Mouse (Mus musculus) cerebellum, adult 2 months (tissue): ENCODE measurements at regions not wholly inside any gene's neighbourhood (a gene's known extent, or its start where the extent isn't known, plus 50 kb on each side); places are given as distances from the start of the nearest gene placed in this dataset.

ENCODE experiments used
- CTCF ChIP-seq: fragments of 200-500 bp; IDR thresholded peaks from 2 replicates; pipeline ENCODE4 v1.5.1; 2011; ENCODE audit warnings: low read depth, mild to moderate bottlenecking, control low read depth, low read length, moderate library complexity, borderline replicate concordance; ENCODE audit not compliant: insufficient read depth
- POLR2A ChIP-seq: fragments of 200-500 bp; IDR thresholded peaks from 2 replicates; pipeline ENCODE4 v1.6.1; 2011; ENCODE audit warnings: low read length, control low read depth, borderline replicate concordance; ENCODE audit not compliant: insufficient read depth

- no peak for TF ChIP-seq CTCF
- TF ChIP-seq POLR2A = no peak
Observed at GRCm38 (mm10) chr13:5767202-5767601, 94.1 kb upstream of the Klf6 start.
